Mouse (Mus musculus): ENCODE measurements around the gene Prkag1. TPM values are rescaled to one million over a fixed set of nuclear protein-coding genes. Genes with fewer than 3 reads are reported as not detected.
A peak's percentile ranks its signal among the peaks of the same experiment; 100 is the strongest.

Gene Prkag1
- total RNA-seq, 2 experiments from 2014 or later = 36.6 to 42.0 TPM

DNA sequence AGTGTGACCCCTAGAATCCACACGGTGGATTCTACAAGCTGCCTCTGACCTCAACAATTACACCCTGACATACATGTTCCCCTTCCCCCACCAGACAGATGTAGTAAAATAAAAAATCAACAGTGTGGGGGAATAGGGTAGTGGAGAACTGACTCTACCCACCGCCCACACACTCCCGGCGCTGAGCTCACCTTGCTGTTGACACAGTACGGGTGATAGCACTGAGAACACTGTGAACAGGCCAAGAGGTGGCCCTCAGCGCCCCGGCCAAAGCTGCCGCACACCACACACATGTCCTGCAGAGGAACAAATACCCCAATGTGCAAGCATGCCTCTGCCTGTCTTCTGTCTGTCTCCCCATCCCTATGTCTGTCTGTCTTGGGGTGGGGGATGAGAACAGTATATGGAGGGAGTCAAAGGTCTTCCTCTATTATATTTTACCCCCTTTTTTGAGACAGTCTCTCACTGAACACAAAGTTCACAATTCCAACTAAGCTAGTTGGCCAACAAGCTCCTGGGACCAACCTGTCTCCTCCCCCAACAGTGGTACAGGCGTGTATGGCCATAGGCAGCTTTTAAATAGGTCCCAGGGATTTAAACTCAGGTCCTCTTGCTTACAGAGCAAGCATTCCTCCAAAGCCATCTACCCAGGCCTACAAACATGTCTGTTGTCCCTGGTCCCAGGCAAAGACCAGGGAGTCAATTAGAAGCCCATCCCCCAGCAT is 28.2 kb upstream of the Prkag1 start:
- no peak for DNase-seq
- intact Hi-C loops (cut with DNase I; ENCODE audit: low total_unique reads) = no loop called here

DNA sequence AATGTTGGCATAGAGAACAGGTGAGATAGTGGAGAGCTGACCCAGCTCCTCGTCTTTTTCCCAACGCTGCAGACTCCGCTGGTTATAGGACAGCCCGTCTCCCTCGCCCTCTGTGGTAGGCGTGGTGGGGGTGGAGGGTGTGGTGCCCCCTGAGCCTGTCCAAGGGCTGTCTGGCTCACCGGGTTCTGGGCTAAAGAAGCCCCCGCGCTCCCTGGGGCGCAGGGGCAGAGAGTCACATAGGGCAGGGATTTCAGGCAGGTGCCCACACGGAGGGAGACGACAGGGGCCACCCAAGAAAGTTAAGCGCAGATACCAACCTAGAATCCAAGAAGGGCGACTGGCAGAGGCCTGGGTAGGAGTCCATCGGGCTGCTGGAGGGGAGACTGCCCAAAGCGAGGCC is 22.9 kb upstream of the Prkag1 start:
- DNase-seq = no peak
- intact Hi-C loops (cut with DNase I; ENCODE audit: low total_unique reads) = no loop called here

DNA sequence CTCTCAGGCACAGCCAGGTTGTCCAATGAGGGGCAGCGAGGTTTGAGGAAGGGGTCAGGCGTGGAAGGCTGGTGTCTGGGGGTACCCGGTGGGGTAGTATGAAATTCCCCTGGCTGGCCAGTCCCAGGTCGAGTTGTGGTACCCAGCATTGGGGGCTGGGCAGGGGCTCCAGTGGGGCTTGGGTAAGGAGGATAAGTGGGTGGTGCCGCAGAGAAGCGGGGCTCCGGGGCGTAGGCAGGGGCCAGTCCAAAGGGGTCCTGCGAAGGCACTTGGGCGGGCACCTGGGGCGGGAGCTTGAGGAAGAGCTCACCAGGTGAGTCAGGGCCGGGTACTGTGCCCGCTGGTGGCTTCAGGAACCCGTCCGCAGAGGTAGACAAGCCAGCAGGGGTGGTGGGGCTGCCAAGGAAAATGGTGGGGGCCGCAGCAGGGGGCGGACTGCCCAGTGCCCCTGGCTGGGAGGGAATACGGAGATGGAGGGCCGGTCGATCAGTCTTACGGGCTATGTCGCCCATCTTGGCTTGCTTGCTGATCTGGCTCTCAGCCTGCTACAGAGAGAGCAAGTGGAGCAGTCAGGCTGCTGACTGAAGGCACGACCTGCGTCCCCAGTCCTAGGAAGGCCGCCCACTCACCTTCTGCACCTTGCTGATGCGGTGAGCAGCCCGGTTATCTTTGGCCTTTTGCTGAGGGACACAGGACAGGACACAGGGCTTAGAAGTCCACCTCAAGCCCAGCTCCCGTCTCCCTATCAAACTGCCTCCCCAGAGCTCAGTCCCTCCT is 22.0 kb upstream of the Prkag1 start:
- DNase-seq = no peak
- intact Hi-C loops (cut with DNase I; ENCODE audit: low total_unique reads) = no loop called here

DNA sequence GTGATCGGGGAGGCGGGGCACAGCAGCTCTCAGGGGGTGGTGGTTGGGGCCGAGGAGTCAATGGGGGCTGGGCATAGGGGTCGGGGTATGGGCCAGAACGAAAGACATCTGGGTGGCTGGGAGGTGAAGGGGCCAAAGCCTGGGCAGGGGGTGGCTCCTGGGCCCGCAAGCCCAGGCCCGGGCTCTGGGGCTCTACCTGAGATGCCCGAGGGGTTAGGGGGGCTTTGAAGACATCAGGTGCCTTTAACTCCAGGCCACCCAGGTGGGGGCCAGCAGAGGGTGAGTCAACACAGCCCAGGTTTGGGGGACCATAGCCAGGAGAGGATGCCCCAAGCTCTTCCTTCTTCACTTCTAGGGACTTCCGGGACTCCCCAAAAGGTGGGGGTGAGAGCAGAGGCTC is 21.4 kb upstream of the Prkag1 start:
- intact Hi-C loops (cut with DNase I; ENCODE audit: low total_unique reads) = no loop called here
- no peak for DNase-seq

DNA sequence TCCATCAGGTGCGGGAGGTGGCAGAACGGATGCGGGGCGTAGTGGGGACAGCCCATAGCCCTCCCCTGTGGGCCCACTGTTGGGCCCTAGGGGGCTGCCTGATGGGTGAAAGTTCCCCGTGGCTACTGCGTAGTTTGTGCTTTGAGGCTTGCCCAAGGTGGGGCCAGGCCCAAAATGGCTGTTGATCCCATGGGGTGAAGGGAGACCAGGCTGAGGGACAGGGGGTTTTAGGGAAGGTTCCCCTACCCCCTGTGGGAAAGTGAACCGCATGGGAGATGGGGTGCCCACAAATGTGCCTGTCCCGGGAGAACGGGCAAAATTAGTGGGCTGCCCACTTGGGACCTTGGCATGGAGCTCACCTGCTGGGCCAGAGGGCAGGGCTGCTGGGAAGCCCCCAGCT is 20.8 kb upstream of the Prkag1 start:
- intact Hi-C loops (cut with DNase I; ENCODE audit: low total_unique reads) = no loop called here
- DNase-seq = no peak

DNA sequence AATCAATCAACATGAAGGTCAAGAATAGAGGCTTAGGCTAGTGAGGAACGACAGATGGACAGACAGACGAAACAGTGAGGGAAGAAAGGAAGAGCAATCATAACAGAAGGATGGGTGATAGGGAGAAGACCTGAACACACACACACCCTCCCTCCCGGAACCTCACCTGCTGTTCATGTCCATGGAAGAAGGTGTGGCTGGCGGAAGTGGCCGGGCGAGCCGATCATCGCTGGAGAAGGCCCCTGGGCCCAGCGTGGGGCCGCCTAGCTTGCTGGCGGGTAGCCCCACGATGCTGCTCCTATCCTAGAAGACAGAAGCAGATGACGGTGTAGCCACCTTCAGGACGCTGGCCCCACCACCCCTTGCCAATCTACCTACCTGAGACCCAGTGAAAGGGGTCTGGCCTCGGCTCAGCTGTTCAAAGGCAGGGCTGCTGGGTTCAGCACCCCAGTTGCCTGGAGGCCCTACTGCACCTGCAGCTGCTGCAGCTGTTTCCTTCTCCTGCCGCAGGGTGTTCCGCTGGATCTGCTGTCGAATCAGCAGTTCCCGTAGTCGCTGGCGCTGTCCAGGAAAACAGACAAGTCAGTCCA is 20.0 kb upstream of the Prkag1 start:
- no peak for DNase-seq
- intact Hi-C loops (cut with DNase I; ENCODE audit: low total_unique reads) = no loop called here

DNA sequence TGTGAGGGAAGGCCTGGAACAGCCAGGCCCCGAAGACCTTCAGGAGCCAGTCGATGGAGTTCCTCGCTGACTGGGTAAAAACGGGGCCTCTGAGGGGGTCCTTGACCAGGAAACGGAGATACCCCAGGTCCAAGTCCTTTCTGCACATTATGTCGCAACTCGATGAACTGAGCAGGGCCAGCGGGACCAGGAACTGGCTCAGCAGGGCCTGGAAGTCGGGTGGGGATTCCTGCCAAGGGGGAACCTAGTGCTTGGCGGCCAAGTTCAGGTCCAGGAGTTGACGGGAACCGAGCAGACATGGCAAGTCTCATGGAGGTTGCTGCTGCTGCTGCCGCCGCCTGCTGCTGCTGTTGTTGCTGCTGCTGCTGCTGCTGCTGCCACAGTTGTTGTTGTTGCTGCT is 19.3 kb upstream of the Prkag1 start:
- intact Hi-C loops (cut with DNase I; ENCODE audit: low total_unique reads) = no loop called here
- DNase-seq = no peak

DNA sequence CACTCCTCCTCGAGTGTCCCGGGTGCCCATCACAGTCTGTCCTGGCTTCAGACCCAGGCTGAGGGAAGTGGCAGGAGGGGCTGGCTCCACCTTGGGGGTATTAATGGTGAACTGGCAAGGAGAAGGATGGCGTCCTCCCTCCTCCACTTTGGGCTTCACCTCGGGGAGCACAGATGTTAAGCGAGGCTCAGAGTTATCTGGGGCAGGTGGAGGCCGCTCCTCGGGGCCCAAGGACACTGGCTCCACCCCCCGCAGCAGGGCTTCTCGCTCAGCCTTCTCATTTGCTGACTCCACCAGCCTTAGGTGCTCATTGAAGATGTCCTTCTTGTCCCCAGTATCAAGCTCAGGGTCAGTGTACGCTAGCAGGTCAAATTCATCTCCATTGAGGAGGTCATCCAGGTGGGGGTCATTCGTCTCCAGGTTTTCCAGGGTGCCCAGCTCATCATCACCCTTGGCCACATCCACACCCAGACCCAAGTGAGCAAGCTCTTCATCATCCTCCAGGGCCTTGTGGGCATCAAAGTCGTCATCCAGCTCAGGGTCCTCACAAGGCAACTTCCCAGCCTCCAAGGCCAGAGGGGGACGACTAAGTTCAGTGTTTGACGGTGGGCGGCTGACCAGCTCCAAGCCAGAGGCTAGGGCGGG is 18.8 kb upstream of the Prkag1 start:
- DNase-seq = no peak
- intact Hi-C loops (cut with DNase I; ENCODE audit: low total_unique reads) = no loop called here

DNA sequence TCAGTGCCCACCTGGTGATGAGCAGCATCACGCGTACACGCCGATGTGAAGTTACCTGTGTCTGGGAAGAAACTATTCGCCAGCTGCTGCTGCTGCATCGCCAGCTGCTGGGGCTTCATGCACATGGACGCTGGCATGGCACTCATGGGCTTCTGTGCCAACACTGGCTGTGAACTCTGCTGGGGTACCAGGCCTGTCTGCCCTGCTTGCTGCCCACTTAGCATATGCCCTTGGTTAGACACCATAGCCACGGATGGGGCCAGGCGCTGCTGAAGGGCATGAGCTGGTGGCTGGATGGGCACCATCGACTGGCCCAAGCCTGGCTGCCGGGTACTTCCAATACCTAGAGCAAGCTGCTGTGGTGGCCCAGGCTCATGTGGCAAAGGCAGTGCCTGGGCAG is 17.8 kb upstream of the Prkag1 start:
- intact Hi-C loops (cut with DNase I; ENCODE audit: low total_unique reads) = no loop called here
- no peak for DNase-seq

DNA sequence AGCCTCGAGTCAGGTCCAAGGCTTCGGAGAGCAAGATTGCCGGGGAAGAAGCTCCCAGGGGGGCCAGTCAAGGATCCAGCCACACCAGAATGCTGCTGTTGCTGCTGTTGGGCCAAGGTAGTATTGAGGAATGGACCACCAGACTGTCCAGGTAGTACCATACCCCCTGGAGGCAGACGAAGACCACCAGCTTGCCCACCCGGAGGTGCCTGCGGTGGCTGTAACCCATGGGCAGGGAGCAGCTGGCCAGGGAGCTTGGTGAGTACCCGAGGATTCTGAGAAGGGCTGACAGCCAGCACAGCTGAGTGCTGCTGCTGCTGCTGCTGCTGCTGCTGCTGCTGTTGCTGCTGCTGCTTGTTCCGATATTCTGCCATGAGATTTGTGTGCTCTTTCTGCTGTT is 14.8 kb upstream of the Prkag1 start:
- no peak for DNase-seq
- intact Hi-C loops (cut with DNase I; ENCODE audit: low total_unique reads) = no loop called here

DNA sequence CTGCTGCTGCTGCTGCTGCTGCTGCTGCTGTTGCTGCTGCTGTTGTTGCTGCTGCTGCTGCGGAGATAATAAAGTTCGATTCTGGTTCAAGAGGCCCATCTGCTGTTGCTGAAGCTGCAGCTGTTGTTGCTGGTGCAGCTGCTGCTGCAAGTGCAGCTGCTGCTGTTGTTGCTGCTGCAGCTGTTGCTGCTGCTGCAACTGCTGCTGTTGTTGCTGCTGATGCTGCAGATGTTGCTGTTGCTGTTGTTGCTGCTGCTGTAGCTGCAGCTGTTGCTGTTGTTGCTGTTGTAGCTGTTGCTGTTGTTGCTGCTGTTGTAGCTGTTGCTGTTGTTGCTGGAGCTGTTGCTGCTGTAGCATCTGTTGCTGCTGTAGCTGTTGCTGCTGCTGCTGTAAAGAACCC is 13.8 kb upstream of the Prkag1 start:
- no peak for DNase-seq
- intact Hi-C loops (cut with DNase I; ENCODE audit: low total_unique reads) = no loop called here

DNA sequence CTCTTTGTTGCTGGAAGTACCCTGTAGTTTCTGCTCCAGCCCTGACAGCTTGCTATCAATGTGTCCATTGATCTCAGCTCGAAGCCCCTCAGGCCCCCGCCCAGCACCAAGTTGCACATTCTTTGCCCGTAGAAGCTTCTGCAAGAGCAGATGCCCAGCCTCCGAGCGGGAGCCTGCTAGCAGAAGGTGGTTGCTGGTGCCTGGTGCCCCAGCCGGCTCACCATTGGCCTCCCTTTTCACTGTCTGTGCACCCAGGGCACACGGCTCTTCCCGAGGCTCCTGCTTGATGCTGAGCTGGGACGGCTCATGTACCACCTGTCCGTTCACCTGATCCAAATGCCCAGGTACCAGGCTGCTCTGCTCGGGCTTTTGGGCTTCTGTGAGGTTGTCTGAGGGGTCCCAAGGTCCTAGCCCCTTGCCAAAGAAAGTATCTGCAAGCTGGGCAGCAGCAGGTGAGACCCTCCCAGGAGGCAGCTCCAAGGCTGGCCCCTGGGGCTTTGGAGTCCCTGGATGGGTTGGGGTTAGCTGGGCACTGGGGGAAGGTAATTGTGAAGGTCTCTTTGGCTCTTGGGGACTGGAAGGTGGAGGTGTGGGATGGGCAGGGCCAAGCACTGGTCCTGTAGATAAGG is 12.4 kb upstream of the Prkag1 start:
- DNase-seq = no peak
- intact Hi-C loops (cut with DNase I; ENCODE audit: low total_unique reads) = no loop called here

DNA sequence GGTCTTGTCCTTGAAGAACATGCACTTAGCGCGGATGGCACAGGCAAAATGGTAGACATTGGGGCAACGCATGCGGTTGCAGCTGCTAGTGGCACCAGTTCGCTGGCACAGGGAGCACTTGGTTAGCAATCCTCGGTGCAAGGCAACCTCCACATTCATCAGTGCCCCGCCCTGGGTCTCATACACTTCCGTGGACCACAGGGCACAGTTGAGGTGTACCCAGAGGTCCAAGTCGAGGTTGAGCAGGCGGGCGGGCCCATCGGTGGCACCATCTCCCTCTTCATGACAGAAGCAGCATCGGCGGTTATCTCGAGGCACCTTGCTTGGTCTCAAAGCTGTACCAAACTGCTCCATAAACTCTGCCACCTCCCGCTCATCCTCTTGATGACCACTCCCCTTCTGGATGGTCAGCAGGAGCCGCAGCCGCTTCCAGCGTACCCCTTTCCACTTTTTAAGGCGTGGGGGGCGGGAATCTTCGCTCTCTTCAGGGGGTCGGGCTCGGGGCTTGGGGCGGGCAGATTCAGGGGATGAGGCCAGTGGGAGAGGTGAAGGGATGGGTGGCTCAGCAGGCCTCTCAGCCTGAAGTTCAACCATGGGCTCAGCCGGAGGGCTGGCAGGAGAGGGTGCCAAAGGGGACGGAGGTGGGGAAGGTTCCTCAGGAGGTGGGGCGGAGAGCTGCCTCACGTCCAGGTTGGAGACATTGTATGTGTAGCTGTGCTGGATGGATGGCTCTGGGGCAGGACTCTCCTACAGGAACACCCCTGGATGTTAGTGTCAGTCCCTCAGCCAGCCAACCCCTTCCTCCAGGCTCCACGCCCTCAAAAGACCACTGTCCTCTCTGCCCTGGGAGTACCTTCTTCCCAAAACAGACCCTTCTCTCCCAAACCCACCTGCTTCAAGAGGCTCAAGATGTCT is 8.6 kb upstream of the Prkag1 start:
- intact Hi-C loops (cut with DNase I; ENCODE audit: low total_unique reads) = no loop called here
- peak; percentile 4 for DNase-seq

DNA sequence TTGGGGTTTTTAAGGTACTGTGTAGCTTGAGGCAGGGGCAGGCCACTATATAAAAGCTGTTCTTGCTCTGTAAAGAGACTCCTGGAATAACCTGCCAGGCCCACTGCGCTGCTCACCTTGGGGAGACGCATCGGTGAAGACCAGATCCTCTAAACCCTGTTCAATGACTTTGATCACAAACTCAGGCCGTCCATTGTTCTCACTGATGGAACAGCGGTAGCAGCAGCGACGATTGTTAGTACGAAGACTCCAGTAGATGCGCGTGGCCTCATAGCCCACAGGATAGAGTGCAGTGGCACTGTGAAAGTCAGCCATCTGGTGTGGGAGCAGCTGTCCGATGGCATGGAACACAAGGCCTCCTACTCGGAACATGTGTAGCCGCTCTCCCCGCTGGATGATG is 7.8 kb upstream of the Prkag1 start:
- intact Hi-C loops (cut with DNase I; ENCODE audit: low total_unique reads) = no loop called here
- DNase-seq = no peak

DNA sequence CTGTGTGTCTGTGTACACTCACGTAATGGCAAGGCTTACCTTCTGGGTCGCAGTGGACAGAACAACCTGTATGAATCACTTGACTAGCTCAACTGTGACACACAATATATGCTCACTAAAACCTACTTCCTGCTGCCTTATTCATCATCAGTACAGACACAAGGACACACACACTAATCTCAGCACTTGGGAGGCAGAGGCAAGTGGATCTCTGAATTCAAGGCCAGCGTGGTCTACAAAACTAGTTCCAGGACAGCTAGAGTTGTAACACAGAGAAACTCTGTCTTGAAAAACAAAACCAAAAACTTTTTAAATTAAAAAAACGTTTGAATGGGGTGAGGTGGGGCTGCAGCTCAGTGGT is 6.4 kb upstream of the Prkag1 start:
- no peak for DNase-seq
- intact Hi-C loops (cut with DNase I; ENCODE audit: low total_unique reads) = no loop called here

DNA sequence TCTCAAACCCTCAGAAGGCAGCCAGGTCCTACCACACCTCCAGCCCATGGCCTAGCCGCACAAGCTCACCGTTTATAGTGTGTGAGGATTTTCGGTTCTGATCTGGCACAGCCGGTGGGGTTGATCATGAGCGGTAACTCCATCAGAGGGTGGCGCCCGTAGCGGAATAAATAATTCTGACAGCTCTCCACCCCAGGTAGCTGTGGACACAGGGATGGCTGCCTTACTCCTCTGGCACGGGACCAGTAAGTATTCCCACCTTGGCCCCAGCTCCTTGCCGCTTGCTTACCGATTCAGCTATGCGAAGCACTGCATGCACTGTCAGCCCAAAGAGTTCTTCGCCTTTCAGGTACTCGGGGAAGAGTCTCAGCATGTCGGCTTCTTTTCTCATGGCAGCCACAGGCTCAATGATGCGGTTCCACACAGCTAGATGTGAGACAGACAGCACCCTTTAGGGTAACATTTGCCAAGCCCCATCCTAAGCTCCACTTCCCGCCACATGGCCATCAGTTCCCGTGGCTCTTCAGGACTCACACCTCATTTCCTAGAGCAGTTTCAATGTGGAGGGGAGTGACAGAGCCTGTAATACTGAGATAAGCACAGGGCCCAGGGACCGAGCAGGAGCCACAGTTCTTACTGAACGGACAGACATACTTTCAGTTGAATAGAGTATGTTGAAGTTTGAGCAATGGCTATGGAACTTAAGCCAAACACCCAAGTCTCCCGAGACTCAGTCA is 5.9 kb upstream of the Prkag1 start:
- intact Hi-C loops (cut with DNase I; ENCODE audit: low total_unique reads) = no loop called here
- no peak for DNase-seq

DNA sequence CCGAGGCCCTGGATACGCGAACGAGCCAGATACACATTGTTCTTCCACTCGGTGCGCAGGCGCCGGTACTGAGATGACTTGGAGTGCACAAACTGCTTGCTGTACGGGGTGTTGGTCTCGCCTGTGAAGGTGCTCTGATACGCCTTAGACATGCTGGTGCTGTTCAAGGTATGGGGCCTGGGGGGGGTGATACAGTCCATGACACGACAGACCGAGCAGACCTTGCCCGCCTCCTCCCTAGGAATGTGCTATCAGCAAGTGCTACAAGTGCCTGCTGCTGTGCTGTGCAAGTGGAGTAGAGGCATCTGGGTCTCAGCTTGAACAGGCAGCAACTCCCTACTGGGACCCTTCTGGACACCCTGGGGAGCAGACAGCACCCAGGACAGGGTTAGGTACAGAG is 4.0 kb upstream of the Prkag1 start:
- intact Hi-C loops (cut with DNase I; ENCODE audit: low total_unique reads) = no loop called here

DNA sequence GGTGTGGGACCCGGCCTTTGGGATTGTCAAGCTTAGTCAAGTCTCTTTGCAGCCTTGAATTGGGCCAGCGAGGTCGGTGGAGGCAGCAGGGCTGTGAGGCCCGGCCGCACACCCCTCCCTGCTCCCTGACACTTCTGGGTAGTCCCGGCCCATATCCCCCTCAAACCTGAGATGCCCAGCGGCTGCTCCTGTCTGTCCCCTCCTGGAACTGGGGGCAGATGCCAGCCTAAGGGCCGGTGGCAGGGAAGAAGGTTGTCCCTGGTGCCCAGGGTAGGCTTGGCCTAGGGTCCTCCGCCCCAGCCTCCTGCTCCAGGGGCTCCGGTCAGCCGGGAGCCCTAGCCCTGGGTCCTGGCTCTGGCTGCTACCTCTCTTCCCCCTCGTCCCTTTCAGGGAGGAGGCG is 2.7 kb upstream of the Prkag1 start:
- intact Hi-C loops (cut with DNase I; ENCODE audit: low total_unique reads) = loop anchor here (5.0 kb wide), 1 partner anchor 33 kb away; no protein-coding TSS in a partner anchor
- DNase-seq = no peak

More for the DNA sequence above, 4.0 kb upstream of the Prkag1 start:
- no peak for DNase-seq

All from gastrocnemius, postnatal 14 days (tissue).